Mouse (Mus musculus) left cerebral cortex, postnatal 10 days (tissue): ENCODE data around the gene Tmem151a. TPM values are rescaled to one million over a fixed set of nuclear protein-coding genes. Genes with fewer than 3 reads are reported as not detected.

Experiments
- DNase-seq, 2 experiments: peaks; one replicate each; pipeline ENCODE4 v3.0.0; 2021 to 2022; ENCODE audit warnings: low spot score in 2 of 2, mixed read lengths in 1 of 2; ENCODE audit errors: extremely low spot score in 1 of 2
- intact Hi-C: fragments of 180-260 bp; cut with DNase I; formaldehyde crosslinking; loops from one replicate; pipeline ENCODE4 v1.15.1; 2025
- total RNA-seq, 2 experiments: library from RNA; stranded (reverse); gene quantifications; 2 replicates each; pipeline ENCODE4 v1.2.3; 2021

The Tmem151a gene
- 100 to 1,000 TPM; 115 to 122 TPM for total RNA-seq

GRCm38 (mm10) chr19:5085145-5085863, at the start of gene Tmem151a:
Tmem151a (minus strand) TSS chr19:5085531.
- DNase-seq, result peak in 1 of 2 experiments; percentile 64
- intact Hi-C loops, result no loop called here

DNA sequence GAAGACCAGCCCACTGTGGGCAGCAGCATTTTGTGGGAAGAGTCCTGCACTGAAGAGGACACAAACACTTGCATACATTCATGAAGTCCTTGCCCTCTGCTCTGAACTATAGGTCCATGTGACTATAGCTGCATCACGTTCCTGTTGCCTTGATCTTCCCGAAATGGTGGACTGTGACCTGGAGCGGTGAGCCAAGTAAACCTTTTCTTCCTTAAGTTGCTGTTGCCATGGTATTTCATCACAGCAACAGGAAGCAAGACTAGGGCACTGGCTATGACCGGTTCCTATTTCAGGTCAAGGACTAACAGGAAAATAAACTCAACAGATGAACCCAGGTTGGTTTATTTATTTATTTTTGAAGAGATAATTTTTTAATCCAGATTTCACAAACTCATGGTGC, 45.9 kb upstream of the Tmem151a start:
- no peak for DNase-seq
- intact Hi-C loops, result no loop called here

- DNase-seq, result no peak
- intact Hi-C loops, result no loop called here
Measured at GRCm38 (mm10) chr19:5129770-5130169, 44.4 kb upstream of the Tmem151a start.

DNA sequence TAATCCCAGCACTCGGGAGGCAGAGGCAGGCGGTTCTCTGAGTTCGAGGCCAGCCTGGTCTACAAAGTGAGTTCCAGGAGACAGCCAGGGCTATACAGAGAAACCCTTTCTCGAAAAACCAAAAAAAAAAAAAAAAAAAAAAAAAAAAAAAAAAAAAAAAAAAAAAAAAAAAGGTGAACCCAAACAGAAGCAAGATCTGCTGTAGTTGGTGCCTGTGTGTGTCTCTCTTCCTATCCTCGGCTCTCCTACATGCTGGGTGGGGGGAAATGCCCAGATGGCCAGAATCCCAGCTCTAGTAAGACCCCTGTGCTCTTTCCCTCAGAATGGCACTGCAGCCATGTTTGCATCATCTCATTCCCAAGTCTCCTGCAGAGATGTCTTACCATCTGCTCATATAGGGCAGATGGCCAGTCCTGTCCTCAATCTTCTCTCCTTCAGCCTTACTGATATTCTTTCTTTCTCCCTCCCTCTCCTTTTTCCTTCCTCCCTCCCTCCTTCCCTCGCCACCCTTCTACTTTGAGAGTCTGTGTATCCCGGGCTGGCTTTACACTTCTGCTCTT, 38.8 kb upstream of the Tmem151a start:
- DNase-seq, result no peak

DNA sequence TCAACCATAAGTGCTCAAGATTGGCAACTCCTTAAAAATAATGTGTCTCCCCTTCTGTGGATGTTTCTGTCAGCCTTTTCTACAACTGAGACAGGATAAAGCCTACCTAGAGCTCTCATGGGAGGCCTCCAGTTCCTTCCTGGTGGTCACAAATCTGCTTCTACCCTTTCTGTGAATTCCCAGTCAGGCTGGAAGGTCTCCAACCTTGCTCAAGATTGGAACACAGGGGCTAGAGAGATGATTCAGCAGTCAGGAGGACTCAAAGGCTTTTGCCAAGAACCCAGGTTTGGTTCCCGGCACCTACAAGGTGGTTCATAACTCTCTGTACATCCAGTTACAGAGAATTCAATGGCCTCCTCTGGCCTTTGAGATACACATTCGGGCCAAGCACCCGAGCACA, 37.9 kb upstream of the Tmem151a start:
- DNase-seq, result no peak
- intact Hi-C loops, result no loop called here

More for the DNA sequence above, 38.8 kb upstream of the Tmem151a start:
- intact Hi-C loops, result no loop called here

GRCm38 (mm10) chr19:5122492-5122891, 37.2 kb upstream of the Tmem151a start:
- intact Hi-C loops, result no loop called here
- no peak for DNase-seq

GRCm38 (mm10) chr19:5118384-5118698, 33.0 kb upstream of the Tmem151a start, which contains the start of gene Klc2:
Klc2 (minus strand) TSS chr19:5118560.
- intact Hi-C loops, result no loop called here
- DNase-seq, result no peak

- DNase-seq, result peak; percentile 82 to 95
- intact Hi-C loops, result no loop called here
Measured at GRCm38 (mm10) chr19:5117494-5118383, 32.4 kb upstream of the Tmem151a start.

DNA sequence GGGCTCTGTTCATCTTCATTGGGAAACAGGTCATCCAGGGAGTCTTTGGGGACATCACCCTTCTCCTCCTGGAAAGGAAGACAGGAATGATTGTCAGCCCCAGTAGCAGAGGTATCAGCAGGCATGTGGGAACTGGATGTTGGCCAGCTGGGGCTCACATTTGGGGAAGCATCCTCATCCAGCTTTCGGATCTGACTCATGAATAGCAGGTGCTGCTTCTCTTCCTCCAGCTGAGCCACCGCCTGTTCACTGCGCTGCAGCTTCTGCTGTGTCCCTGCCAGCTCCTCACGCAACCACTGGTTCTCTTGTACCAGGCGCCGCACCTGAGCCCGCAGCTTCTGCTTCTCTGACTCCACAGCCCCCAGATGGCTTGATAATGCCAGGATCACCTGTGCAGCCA, 28.5 kb upstream of the Tmem151a start:
- no peak for DNase-seq
- intact Hi-C loops, result no loop called here

DNA sequence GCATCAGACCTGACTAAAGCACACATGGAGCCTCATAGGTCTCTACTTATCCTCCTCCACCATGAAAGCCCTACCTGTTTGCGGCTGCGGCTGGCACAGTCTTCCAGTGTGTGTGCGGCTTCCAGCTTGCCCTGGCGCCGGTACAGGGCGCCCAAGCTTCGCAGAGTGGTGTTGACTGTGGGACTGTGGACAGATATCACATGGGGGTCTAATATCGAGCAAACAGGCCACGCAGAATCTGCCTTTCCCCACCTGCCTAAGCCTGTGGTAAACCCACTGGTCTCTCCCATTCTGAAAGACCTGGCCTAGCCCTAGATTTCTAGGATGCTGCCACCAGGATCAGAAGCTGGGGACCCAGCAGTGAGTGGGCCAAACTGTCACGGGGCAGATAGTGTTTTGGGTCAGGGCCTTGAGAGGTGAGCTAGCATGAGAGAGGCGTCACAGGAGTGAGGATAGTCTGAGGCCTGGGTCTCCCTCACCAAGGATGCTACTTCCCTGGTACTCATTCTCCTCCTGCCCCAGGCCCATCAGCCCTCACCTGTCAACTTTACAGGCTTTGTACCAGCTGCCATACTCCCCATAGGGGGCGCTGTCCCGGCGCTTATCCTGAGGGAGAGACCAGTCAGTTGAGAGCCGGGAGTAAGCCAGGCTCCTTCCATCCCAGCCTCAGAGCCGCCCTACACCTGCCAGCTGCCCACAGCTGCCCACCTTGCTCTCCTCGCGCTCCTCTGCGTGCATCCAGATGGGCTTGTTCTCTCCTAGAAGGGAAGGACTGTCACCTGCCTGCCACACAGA, 24.5 kb upstream of the Tmem151a start:
- intact Hi-C loops, result no loop called here
- DNase-seq, result peak in 1 of 2 experiments; percentile 64

DNA sequence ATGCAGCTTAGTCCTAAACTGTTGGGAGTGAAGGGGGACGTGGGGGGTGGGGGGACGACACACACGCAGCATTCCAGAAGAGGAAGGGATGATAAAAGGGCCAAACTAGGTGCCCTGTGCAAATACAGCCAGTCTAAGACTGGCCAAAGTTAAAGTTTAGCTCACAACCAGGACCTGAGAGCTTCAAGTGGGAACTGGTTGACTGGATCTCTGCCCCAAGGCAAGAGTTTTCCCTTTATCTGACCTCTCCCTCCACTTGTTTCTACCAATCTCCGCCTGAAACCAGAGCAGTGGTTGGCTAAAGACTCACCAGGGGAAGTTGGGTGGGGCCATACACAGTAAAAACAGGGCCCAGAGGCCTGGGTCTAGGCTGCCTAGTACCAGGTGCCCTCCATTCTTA, 23.4 kb upstream of the Tmem151a start:
- no peak for DNase-seq
- intact Hi-C loops, result no loop called here

DNA sequence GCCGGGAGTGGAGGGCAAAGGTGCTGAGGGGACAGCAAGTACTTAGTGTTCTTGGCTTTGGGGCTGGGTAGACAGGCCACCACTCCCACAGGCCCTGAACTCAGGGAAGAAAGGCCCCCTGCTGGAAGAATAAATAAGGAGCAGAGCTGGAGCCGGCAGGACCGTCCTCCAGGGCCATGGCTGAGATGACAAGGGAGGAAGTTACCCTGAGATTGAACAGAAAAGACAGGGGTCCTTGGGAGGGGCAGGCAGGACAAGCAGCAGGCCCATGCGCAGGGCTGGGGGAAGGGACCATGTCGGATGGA, 22.9 kb upstream of the Tmem151a start:
- peak in 1 of 2 experiments; percentile 69 for DNase-seq
- intact Hi-C loops, result no loop called here

GRCm38 (mm10) chr19:5107556-5108270, 22.4 kb upstream of the Tmem151a start:
- DNase-seq, result peak in 1 of 2 experiments; percentile 62
- intact Hi-C loops, result no loop called here

DNA sequence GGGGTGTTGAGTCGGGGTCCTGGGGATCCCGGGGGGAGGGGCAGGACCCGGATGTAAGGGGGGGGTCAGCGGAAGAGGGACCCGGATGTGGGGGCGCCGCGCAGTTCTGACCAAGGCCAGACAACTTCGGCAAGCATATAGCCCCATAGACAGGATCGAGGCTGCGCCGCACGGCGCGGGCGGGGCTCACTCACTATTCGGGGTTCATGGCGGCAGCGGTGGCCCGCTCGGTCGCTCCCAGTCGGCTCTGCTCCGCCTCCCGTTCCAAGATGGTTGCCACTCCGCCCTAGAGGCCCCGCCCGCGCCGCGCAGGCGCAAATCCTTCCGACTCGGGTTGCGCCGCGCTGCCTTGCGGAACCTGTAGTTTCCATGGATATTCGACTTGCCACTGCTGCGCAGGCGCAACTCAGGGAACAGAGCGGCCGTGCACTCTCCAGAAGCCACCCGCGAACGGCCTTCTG, 21.4 kb upstream of the Tmem151a start, which contains the start of gene Rab1b:
Gene Rab1b, minus strand, starts transcription at position 342 of the 461 bp plus-strand sequence.
- peak; percentile 98 to 99 for DNase-seq
- intact Hi-C loops, result no loop called here

- intact Hi-C loops, result no loop called here
- peak in 1 of 2 experiments; percentile 30 for DNase-seq
Measured at GRCm38 (mm10) chr19:5106074-5106473, 20.7 kb upstream of the Tmem151a start.

DNA sequence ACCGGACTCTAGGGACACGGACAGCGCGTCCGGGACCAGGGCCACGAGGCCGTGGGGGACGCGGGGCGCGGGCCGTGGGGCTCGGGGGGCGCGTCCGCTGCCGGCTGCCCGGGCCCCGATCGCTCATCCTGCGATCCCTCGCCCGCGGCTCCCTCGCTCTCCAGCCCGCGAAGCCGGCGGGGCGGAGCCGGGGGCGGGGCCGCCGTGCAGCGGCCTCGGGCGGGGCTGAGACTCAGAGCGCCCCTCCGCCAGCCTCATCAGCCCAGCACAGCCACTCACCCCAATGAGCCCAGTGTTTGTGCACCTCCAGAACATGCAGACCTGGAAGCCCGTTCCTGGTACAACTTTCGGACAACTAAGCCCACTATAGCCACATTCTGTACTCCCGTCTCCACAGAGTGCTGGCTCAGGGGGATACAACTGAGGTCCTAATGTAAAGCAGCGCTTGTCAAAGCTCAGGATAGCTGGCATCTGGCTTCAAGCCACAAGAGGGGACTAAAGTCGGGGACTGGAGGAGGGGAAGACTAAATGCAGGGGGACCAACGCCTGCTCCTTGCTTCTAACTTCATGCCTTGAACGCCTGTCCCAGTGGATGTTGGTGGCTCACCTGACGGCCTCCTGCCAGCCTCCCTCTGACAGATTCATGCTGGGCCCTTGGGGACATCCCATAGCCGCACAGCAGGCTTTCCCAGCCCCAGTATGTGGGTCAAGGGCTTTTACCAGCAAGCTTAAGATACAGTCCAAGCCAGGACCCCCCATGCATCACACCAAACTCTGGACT, 13.2 kb upstream of the Tmem151a start, which contains the start of gene Cnih2:
Gene Cnih2, minus strand, starts transcription at position 159 of the 781 bp plus-strand sequence.
- DNase-seq, result peak in 1 of 2 experiments; percentile 86
- intact Hi-C loops, result no loop called here

- intact Hi-C loops, result no loop called here
- DNase-seq, result peak in 1 of 2 experiments; percentile 39
Measured at GRCm38 (mm10) chr19:5097521-5098362, 12.4 kb upstream of the Tmem151a start.
